ENCODE assay signal across 11 mouse cellular contexts in the genomic region with DNA sequence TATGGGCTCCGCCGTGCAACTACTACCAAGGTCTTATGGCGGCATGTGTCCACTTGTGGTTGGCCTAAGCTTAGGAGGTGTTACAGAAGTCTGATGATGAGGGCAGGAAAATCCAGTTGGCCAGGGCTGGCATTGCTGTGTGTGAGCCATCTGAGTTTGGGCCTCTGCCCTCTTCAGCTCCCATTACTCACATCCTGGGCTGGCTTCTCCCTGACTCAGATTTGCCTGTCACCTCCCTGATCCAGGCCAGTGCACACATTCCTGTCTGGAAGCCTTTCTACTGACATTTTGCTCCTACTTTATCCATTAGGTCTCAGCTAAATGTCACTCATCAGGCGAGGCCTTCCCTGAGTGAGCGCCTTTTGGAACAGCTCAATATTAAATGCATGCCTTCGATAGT. TPM values are rescaled to one million over a fixed set of nuclear protein-coding genes. Genes with fewer than 3 reads are reported as not detected.
DNase-seq lines count a peak whose midpoint lies in the region; ATAC-seq lines count a peak whose summit lies in the region.
"Had no signal": no experiment of that assay in that cellular context is flagged by ENCODE, and none has a peak within 500 bp of the region (broad histone marks: within the 10 kb centered on the region; RNA-seq: fewer than 3 reads in every experiment).

No protein-coding gene starts in this region.

- peaks cover 98% of the 10 kb centered on the region for H3K4me1 ChIP-seq in heart, embryonic 13.5 days
- peaks cover 66% of the 10 kb centered on the region for H3K4me1 ChIP-seq in embryonic facial prominence, embryonic 10.5 days

- ATAC-seq in heart, embryonic 13.5 days (ENCODE audit: extremely low read depth, insufficient number of reproducible peaks, low FRiP score, low TSS enrichment), result no peak
- ATAC-seq: intestine, postnatal 0 days had no signal

- H3K27me3 ChIP-seq in heart, embryonic 13.5 days (replicated peaks), result no peaks in the 10 kb centered on the region
- H3K27me3 ChIP-seq in embryonic facial prominence, embryonic 10.5 days (replicated peaks; ENCODE audit: low read depth, poor library complexity, severe bottlenecking), result no peaks in the 10 kb centered on the region
- H3K27me3 ChIP-seq: midbrain, embryonic 12.5 days had no signal

- peak overlapping the region; percentile 95 for H3K27ac ChIP-seq in heart, embryonic 13.5 days (replicated peaks)
- H3K27ac ChIP-seq in embryonic facial prominence, embryonic 10.5 days (replicated peaks), result no peak overlapping the region
- H3K27ac ChIP-seq: liver, embryonic 14.5 days; midbrain, embryonic 12.5 days had no signal

- H3K4me3 ChIP-seq in heart, embryonic 13.5 days, result no peak overlapping the region
- H3K4me3 ChIP-seq in embryonic facial prominence, embryonic 10.5 days, result no peak overlapping the region
- H3K4me3 ChIP-seq: midbrain, embryonic 12.5 days had no signal

- peak; percentile 90 for DNase-seq in 3T3-L1 (ENCODE audit: low read depth, low spot score)
- DNase-seq in MN1 (ENCODE audit: low spot score), result peak; percentile 53
- peak; percentile 86 for DNase-seq in fibroblast of lung, adult 2 months (ENCODE audit: low read depth)
- no peak for DNase-seq in embryonic facial prominence, embryonic 10.5 days (ENCODE audit: low spot score)
- no peak for DNase-seq in lung, adult 18-20 months
- DNase-seq in layer of hippocampus, adult 9-10 months (ENCODE audit: low spot score), result no peak

- H3K36me3 ChIP-seq in heart, embryonic 13.5 days, result no peaks in the 10 kb centered on the region
- no peaks in the 10 kb centered on the region for H3K36me3 ChIP-seq in embryonic facial prominence, embryonic 10.5 days (replicated peaks)
- H3K36me3 ChIP-seq: midbrain, embryonic 12.5 days had no signal

- H3K9me3 ChIP-seq in heart, embryonic 13.5 days, result no peaks in the 10 kb centered on the region
- H3K9me3 ChIP-seq in embryonic facial prominence, embryonic 10.5 days, result no peaks in the 10 kb centered on the region
- H3K9me3 ChIP-seq: G1E; midbrain, embryonic 12.5 days had no signal

- peak overlapping the region; percentile 50; the same call in 1 of the 2 replicates for H3K9ac ChIP-seq in heart, embryonic 13.5 days
- H3K9ac ChIP-seq: liver, embryonic 14.5 days; midbrain, embryonic 12.5 days had no signal

- 39% methylated on average over 6 of the region's 6 CpGs for WGBS in heart, embryonic 13.5 days
- WGBS in embryonic facial prominence, embryonic 10.5 days, result 92% methylated on average over 6 of the region's 6 CpGs

- no peak overlapping the region for H3K4me2 ChIP-seq in heart, embryonic 13.5 days
- H3K4me2 ChIP-seq: midbrain, embryonic 12.5 days had no signal

RNA-seq across cellular contexts. Expression of gene Daam1, which starts 57.5 kb away (rescaled TPM):
- 18.5 and 18.6 TPM in 2 replicates for polyA plus RNA-seq in heart, embryonic 13.5 days (2015; fragmentation: Nextera tagmentation; extraction: Ambion mirVana)
- polyA plus RNA-seq in embryonic facial prominence, embryonic 10.5 days (2016; fragmentation: Nextera tagmentation; extraction: Ambion mirVana), result 7.3 and 7.4 TPM in 2 replicates

Comparison
In these comparisons a context has a peak if more than half of its experiments do, and no peak if none do; other contexts are left out.
1. DNase-seq: peak in 3T3-L1 (single experiment), MN1 (single experiment) and fibroblast of lung, adult 2 months (single experiment); none in embryonic facial prominence, embryonic 10.5 days (single experiment), lung, adult 18-20 months (0 of 2) and layer of hippocampus, adult 9-10 months (single experiment).